Mouse (Mus musculus): ENCODE results near the gene Ranbp17.

DNA sequence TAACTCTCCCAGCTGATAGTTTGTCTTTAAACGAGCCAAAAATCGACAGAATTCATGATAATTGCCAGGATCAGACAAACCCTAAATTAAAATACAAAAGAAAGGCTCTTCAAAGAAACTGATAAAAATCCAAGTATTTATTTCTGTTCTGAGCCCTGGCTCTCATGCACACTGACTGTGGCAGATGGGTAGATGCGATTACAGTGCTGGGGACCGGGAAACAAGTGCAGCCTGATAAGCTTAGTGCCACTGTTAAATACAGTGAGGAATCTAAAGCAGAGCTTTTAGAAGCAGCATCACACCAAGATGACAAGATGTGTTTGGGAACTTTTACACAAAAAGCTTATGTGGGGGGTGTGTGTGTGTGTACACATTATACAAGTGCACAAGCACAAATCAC is 34.3 kb downstream of the Ranbp17 start:
- no peak for TF ChIP-seq EP300 (IDR thresholded peaks at IDR 0.05; ENCODE audit: low read depth)
- TF ChIP-seq CTCF (IDR thresholded peaks at IDR 0.05; ENCODE audit: low read depth) = no peak

Data from heart, postnatal 0 days (tissue).